Mouse (Mus musculus): Measurements from ENCODE around the gene Kirrel3.

Gene Kirrel3

DNA sequence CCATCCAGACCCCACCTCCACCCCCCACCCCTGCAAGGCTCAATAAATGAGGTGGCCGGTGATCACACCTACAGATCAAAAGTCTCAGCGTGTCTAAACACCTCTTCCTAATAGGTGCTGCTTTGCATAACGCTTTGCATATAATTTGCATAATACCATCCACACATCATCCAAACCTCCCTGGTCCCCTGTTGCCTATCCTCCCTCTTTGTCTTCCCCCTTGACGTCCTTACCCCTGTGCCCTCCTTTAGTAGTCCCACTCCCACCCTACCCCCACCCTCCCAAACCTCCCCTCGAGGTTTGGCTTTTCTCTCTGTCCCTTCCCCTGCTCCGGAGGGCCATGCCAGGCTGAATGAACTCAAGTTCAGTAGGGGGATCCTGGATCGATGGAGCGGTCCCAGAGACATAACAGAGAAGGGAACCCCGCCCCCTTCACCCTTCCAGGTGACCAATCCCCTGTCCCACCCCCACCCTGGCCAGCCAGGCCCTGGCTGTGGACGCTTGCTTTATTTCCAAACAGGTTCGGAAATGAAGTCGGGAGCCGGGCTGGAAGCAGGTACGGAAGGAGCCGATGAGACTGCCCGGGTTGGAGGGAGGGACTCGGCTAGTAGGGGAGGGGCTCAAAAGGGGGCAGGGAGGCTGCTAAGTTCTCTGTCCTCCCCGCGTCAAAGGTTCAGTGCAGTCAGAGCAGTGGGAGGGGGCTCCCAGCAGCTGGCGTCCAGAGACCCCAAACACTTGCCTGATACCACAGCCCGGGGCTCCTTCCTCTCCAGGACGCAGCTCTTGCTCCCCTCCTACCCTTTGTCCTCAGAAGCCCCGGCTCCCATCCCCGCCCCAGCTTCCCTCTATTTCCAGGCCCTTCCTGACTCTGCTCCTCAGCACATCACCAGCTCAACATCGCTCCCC, 539.1 kb downstream of the Kirrel3 start:
- no peak for DNase-seq (ENCODE audit: low spot score in 2 of 2)

DNA sequence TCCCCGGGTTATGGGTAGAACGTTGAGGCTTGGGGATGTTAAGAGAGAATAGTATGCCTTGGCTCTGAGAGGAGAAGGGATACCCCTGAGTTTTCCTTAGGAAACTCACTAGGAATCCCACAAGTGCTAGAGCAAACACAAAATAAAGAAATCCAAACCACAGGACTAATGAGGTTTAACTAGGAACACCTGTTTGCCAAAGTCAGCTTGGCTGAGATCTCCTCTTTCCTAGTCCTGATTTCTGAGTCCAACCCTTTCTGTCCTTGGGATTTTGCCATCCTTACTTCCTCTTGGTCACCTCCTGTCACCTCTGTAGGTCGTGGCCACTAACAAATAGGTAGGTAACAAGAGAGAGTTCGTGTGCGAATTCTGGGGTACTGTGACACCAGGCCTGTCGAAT, 540.6 kb downstream of the Kirrel3 start:
- DNase-seq (ENCODE audit: low spot score in 2 of 2): no peak

DNA sequence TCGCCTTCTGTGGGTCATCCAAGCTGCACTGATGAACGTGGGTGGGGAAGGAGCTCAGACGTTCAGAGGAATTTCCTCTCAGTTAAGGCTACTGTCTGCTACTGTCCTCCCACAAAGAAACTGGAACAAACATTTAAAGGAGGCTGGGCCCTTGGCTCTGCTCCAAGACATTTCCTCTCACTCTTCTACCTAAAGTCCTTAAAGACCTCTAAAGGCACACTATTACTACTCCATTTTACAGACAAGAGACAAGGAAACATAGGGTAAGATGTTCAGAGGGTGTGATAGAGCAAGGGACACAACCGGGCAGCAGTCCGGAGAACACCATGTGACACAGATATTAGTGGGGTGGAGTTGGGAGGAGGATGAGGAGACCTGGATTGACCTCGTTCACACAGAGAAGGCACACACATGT, 541.2 kb downstream of the Kirrel3 start:
- DNase-seq (ENCODE audit: low spot score in 2 of 2): peak in 1 of 2 experiments; percentile 46

- DNase-seq (ENCODE audit: low spot score in 2 of 2): no peak
Measured at GRCm38 (mm10) chr9:35027382-35027997, 541.8 kb downstream of the Kirrel3 start.

- peak in 1 of 2 experiments; percentile 26 for DNase-seq (ENCODE audit: low spot score in 2 of 2)
Measured at GRCm38 (mm10) chr9:35030823-35031222, 545.1 kb downstream of the Kirrel3 start.

GRCm38 (mm10) chr9:35032457-35032856, 546.8 kb downstream of the Kirrel3 start:
- no peak for DNase-seq (ENCODE audit: low spot score in 2 of 2)

GRCm38 (mm10) chr9:35035074-35035473, 549.4 kb downstream of the Kirrel3 start:
- no peak for DNase-seq (ENCODE audit: low spot score in 2 of 2)

DNA sequence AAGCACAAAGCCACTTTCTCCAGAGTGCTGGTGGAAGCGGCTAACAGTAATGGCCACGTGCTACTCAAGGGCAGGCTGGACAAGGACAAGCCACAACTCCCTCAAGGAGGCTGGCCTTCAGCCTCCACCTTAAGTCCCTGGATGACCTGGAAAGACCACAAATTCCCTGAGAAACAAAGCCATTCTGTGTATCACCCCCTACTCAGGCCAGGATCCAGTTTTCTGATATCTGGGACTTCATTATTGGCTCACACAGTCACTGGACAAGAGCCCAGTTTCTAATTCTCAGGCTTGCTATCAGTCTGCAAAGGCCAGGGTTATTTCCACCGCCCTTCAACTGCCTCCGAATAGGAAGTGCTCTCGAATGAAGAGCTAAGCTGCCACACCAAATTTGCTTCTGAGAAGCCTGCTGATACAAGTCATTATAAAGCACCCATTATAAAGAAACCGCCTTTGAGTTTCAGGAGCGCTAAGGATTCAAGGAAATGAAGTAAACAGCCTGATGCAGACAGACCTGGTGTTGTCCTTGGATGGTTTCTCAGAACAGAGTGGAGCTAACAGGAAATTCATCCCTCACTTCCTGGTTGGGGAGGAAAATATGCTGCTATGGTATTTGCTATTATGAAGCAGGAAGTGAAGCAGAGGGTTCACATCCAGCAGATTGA, 553.4 kb downstream of the Kirrel3 start:
- no peak for DNase-seq (ENCODE audit: low spot score in 2 of 2)

GRCm38 (mm10) chr9:35039846-35040245, 554.2 kb downstream of the Kirrel3 start:
- DNase-seq (ENCODE audit: low spot score in 2 of 2): no peak

- DNase-seq (ENCODE audit: low spot score in 2 of 2): no peak
Measured at GRCm38 (mm10) chr9:35041493-35041892, 555.8 kb downstream of the Kirrel3 start.

DNA sequence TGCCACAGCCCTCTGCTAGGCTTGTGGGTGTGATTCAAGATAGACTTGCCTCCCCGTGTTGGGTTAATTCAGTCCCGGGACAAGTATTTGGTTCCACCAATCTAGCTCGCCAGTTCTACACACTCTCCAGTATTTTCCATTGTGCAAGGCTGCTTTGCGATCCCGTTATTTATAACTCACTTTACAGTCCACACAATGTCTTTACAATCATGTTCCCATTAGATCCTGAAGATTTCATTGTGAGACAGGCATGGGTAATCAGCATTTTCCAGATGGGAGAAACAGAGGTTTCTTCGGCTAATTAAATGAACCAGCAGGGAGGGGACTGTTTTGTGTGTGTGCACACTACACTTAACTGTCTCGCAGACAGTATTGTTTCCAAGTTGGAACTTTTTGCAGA, 557.9 kb downstream of the Kirrel3 start:
- no peak for DNase-seq (ENCODE audit: low spot score in 2 of 2)

- no peak for DNase-seq (ENCODE audit: low spot score in 2 of 2)
Measured at GRCm38 (mm10) chr9:35044458-35044857, 558.8 kb downstream of the Kirrel3 start.

GRCm38 (mm10) chr9:35045031-35045531, 559.4 kb downstream of the Kirrel3 start:
- DNase-seq (ENCODE audit: low spot score in 2 of 2): no peak

- DNase-seq (ENCODE audit: low spot score in 2 of 2): no peak
Measured at GRCm38 (mm10) chr9:35045756-35046155, 560.1 kb downstream of the Kirrel3 start.

- no peak for DNase-seq (ENCODE audit: low spot score in 2 of 2)
Measured at GRCm38 (mm10) chr9:35048449-35048848, 562.8 kb downstream of the Kirrel3 start.

- no peak for DNase-seq (ENCODE audit: low spot score in 2 of 2)
Measured at GRCm38 (mm10) chr9:35049891-35050527, 564.3 kb downstream of the Kirrel3 start.

GRCm38 (mm10) chr9:35050701-35051454, 565.2 kb downstream of the Kirrel3 start:
- DNase-seq (ENCODE audit: low spot score in 2 of 2): no peak

GRCm38 (mm10) chr9:35051666-35052065, 566.0 kb downstream of the Kirrel3 start:
- no peak for DNase-seq (ENCODE audit: low spot score in 2 of 2)

DNA sequence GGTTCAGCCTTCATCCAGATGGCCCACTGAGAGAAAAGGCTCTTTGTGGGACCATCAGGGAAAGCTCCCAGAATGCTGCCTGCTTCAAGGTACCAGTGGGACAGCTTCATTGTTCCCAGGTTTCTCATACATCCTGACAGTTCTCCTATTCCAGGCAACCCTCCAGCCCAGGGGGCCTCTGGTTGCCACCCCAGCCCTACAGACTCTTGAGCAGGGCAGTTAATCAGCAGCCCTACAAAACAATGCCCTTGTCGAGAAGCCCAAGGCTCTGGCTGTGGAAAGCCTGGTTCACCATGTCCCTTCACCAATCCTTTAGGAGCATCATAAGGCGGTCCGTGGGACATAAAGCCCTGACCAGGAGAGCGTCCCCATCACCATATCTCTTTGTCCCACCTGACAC, 567.0 kb downstream of the Kirrel3 start:
- DNase-seq (ENCODE audit: low spot score in 2 of 2): no peak

DNA sequence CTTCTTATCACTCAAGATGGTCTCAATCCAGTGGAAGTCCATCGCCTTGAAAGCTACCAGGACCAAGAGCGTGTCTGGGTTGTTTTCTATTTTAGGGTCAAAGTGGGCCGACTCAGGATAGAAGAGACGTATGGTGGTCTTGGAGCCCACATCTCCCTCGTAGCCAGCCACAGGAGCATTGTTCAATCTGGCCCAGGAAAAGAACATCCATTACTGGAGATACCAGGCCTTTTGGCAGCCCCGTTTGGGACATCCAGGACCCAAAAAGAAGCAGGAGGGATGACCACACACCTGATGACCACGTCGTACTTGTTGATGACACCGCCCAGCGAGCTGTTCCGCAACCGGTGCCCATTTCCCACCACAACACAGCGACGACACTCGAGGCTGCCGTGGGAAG, 567.4 kb downstream of the Kirrel3 start:
- DNase-seq (ENCODE audit: low spot score in 2 of 2): no peak

DNA sequence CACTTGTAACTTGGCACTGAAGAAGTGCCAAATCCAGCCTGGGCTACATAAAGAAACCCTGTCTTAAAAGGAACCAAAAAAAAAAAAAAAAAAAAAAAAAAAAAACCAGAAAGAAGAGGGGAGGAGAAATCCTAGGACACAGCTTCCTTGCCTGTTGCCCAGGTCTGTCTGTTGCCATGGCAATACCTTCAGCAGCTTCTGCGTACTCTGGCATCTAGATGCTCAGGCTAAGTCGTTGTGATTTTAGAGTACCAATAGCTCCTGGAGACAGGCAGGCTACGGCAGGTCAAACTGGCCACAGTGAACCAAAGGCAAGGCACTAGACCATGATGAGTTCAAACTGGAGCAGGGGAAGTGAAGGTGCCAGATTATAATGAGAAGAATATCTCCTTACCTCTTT, 568.0 kb downstream of the Kirrel3 start:
- peak in 1 of 2 experiments; percentile 7 for DNase-seq (ENCODE audit: low spot score in 2 of 2)
